Mouse (Mus musculus) brain, embryonic 14.5 days (tissue): ENCODE results near the gene Gosr1.

Experiments used
- CTCF ChIP-seq: fragments of 200-500 bp; IDR thresholded peaks from 2 replicates; pipeline ENCODE4 v1.5.1; 2012; ENCODE audit warnings: inconsistent platforms, mild to moderate bottlenecking, moderate library complexity, borderline replicate concordance; ENCODE audit not compliant: insufficient read depth, insufficient read length; ENCODE audit errors: extremely low read depth
- POLR2A ChIP-seq: fragments of 200-500 bp; IDR thresholded peaks from 2 replicates; pipeline ENCODE4 v1.6.1; 2012; ENCODE audit warnings: mild to moderate bottlenecking, inconsistent platforms, borderline replicate concordance; ENCODE audit not compliant: poor library complexity, insufficient read depth, insufficient read length, severe bottlenecking; ENCODE audit errors: extremely low read depth

DNA sequence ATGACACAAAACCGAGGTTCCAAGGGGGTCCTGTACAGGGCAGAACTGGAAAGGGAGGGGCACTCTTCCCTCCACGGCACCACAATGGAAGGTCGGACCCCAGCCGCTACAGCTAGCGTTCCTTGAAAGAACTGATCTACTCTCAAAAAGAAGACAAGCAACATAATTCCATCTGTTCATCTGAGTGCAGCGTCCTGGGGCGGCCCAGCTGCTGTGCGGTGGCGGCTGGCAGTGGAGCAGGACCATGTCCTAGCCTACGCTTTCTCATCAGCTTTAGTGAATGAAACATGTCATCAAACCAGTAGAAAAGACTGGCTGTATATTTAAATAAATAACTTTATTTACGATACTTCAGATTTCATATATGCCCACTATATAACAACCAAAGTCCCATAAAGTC lies 35.3 kb downstream of the Gosr1 start:
- TF ChIP-seq CTCF (no peak), POLR2A (no peak)
